Mouse (Mus musculus) thymus, postnatal 25 days (tissue): Measurements from ENCODE around the gene Mthfr.

Experiments
- DNase-seq: peaks from one replicate; pipeline ENCODE4 v3.0.0; 2022

The Mthfr gene

DNA sequence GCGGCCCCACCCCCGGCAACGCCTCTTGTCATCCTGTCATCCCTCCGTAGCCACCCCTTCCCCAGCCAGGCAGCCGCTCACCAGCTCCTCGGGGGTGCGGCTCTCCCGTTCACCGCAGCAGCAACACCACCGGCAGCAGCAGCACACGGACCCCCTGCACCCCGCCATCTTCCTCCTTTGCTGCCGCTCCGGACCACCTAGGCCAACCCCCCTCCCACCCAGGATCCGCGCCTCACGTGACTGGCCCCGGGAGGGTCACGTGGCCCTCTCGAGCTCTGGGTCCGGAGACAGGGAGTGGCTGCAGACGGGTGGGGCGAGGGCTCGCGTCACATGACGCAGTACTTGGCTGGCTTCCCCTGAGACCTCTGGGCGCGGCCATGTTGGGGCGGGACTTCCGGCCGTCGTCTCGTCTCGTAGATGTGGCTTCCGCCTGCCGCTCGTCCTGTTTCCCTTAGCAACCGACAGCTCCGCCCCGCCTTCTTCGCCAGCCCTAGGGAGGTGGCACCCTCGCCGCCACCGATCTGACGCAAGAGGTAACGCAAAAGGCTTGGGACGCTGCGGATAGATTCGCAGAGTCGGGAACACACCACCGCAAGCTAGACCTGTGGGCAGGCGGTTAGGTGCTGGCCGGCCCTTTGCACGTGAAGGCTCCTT, at the start of gene Mthfr, which contains the start of gene Clcn6:
Mthfr (plus strand) TSS at position 478 of the 654 bp plus-strand sequence.
Clcn6 (minus strand) TSS at position 222 of the 654 bp plus-strand sequence.
- DNase-seq: peak; percentile 98

DNA sequence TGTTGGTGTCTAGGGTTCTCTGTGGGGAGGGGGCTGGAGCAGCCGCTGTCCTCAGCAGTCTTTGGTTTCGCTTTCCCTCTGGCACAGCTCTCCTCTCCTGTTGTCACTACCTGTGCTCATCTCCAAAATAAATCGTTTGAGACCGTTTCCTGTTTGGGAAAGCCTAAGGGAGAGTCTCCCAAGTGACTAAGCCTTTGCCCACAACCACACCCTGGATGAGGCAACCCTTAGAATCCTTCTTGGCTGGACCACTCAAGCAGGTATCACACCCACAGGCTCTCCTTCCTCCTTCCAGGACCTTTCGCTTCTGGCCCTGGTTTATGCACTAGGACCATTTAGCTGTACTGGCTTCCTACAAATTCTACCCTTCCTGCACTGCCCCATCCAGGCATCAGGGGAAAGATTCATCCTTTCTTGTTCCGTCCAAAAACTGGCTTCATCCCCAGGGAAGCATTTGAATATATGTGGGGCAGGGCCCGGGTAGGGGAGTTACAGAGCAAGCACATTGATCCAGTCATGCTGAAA, 45.2 kb upstream of the Mthfr start:
- DNase-seq: no peak

DNA sequence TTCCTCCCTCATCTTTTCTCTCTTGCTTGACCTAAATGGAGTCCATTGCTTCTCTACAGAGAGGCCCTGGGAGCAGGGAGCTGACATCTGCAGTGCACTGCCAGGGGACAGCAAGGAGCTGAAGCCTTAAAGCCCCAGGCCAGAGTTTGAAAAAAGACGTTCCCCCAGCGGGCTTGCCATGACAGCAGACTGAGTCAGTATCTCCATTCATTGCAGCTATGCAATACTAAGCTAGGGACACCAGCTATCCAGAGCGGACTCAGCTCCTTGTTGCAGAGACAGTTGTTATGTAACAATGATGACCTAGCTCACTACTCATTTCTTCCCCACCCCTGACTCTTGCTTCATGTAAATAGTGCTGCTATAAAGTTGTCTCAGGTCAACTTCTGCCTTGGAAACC, 43.6 kb upstream of the Mthfr start:
- no peak for DNase-seq

DNA sequence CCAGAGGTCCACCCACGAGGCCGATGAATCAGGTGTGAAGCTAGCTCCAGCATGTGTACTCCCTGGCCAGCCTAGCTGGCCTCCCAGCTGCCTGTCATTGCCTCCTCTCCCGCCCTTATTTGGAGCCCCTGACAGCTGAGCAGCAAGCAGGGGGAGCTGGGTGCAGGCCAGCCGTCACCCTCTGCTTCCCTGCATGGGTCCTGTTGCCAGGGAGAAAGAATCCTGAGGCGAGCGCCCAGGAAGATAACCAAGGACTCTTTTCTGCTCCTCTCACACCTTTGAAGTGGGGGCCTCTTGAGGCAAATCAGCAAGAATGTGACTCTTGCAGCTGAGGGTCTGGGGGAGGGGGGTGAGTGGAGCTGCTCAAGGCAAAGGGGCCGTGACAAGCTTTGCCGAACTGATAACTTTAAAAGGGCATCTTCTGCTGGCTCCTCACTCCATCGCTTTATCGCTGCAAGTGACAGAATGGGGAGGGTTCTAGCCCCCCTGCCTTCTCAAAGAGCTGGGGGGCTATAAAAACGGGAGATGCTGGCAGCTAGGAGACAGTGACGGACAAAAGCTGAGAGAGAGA, 38.6 kb upstream of the Mthfr start, which contains the start of gene Nppa:
Nppa (plus strand) TSS at position 521 of the 571 bp plus-strand sequence.
- no peak for DNase-seq

DNA sequence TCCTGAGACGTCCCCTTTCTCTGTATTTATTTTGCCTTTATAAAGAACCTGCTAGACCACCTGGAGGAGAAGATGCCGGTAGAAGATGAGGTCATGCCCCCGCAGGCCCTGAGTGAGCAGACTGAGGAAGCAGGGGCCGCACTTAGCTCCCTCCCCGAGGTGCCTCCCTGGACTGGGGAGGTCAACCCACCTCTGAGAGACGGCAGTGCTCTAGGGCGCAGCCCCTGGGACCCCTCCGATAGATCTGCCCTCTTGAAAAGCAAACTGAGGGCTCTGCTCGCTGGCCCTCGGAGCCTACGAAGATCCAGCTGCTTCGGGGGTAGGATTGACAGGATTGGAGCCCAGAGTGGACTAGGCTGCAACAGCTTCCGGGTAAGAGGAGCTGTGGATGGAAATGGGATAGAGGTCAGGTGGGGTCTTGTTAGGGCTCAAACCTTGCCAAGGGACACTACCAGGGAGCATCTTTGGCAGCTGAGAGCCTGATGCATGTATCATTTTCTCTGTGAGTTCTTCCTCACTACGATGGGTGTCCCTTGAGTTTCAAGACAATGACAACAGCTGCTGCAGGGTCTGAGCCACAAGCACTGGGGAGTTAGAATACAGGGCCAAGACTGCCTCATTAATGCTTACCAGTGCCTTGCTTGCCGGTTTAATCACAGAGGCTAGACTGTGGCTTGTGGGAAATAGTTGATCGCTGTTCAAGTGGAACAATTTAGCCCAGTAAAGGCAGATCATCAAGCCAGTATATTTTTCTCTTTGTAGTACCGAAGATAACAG, 37.7 kb upstream of the Mthfr start:
- DNase-seq: no peak

DNA sequence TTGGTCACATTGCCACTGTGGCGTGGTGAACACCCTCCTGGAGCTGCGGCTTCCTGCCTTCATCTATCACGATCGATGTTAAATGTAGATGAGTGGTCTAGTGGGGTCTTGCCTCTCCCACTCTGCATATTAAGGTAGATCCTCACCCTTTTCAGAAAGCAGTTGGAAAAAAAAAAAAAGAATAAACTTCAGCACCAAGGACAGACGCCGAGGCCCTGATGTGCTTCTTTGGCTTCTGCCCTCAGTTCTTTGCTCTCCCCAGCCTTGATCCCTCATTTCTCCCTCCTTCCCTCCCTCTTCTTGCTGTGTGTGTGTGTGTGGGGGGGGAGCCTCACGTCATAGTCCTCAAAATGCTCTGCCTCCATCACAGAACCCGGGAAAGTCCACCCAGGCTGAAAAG, 37.0 kb upstream of the Mthfr start:
- DNase-seq: no peak

DNA sequence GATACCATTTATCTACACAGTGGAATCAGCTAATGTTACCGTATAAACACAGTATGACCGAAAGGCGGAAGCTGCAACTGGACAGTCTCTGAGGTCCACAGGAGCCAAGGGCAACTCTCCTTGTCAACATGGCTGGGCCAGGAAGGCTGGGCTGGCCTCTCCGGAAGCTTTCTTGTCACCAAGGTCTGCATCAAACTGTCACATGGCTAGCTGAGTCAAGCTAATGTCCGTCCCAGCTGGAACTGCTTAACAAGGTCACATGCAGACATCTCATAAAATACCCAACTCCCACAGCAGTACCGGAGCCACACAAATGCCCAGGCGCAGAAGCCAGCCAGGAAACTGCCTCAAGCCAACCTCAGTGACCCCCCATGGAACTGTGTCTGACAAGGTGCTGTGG, 34.5 kb upstream of the Mthfr start:
- no peak for DNase-seq

DNA sequence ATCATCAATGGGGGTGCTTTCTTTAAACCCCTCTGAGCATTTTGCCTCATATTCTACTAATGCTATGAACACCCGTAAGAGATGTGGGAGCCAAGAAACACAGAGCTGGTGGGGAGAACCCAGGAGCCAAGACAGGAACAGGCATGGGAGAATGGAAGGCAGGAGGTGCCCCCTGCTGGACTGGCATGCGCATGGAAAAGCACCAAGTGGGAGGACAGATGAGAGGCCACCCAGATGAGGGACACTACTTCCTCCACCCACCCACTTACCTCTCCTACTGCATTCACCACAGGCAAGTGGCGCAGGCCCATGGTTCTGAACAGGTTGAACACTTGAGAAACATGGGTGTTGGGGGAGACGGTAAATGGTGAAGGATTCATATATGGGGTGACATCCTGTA, 30.5 kb upstream of the Mthfr start:
- DNase-seq: peak; percentile 13

DNA sequence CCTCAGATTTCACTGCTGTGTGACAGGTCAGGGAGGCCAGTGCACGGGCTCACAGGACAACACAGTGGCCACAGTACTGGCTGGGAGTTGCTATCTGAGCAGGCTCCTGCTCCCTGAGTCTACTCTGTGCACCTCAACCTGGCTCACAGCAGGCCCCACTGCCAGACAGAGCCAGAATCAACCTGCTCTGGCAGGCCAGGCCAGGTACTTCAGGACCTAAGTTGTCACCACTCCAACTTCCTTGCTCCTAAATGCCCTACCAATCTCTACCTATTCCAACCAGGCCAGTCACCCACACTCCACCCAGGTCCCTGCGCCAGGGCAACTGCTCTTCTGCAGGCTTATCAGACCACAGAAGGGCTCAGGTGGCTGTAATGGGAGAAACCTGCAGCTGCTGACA, 29.2 kb upstream of the Mthfr start:
- DNase-seq: no peak

DNA sequence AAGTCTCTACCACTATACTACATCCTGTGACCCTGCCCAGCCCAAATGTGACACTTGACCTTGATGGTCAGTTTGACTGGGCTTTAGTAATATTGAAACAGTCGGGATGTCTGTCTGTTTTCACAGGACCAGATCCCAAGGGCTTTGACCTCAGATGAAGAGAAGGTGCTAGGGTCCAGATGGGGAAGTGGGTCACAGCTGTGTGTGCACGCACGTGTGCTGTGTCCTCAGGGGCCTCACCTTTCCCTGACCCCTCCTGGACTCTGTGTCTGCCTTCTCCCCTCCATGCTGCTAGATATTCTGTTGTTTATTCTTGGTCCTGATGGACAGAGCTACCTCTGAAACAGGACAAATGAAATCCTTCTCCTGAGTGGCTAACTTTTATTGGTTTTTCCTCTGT, 27.5 kb upstream of the Mthfr start:
- DNase-seq: no peak

DNA sequence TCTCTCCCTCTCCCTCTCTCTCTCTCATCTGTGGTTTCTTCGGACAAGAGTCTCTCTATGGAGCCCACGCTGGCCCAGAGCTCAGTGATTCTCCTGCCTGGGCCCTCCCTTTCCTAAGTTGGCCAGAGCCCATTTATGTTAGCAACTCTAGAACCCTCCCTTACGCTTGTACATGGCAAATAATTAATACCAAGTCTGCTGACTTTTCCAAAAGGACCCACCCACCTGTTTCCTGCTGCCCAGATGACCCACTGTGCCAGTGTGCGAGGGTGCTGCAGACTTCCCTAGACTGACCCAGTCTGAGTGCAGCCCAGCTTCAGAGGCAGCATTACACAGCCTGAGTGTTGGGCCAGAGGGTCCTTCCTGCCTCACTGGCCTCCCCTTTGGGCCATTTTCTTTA, 26.7 kb upstream of the Mthfr start:
- no peak for DNase-seq

DNA sequence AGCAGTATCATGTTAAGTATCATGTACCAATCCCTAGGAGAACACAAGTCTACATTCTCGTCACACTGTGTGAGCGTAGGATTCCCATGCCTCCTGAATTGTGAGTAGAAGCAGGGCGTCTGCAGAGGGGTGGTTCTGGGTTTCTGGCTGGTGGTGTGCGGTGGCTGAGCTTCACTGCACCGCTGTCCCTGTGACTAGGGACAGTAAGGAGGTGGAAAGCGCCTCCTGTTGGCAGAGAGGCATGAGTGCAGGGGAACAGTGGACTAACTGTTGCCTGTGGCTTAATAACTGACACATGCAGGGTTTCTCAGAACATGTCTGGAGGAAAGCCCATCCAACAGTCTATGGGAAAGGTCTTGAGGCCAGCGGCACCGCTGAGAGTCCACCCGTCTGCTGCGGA, 23.5 kb upstream of the Mthfr start:
- no peak for DNase-seq

DNA sequence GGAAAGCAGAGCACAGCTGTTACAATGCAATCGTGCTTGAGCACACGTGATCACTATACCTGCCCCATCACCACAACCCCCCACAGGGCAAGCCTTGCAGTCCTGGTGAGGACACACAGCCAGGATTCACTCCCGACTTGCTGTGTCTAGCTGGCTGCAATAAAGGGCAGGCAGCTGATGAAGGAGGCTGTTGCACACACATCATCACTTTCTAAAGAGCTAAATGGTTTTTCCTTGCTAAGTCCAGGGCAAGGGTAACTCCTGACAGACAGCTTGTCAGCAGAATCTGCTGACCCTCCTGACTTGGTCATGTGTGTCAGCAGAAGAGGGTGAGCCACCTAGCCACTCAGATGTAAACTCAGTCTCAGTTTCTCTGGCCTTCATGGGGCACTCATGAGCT, 21.9 kb upstream of the Mthfr start:
- DNase-seq: no peak

DNA sequence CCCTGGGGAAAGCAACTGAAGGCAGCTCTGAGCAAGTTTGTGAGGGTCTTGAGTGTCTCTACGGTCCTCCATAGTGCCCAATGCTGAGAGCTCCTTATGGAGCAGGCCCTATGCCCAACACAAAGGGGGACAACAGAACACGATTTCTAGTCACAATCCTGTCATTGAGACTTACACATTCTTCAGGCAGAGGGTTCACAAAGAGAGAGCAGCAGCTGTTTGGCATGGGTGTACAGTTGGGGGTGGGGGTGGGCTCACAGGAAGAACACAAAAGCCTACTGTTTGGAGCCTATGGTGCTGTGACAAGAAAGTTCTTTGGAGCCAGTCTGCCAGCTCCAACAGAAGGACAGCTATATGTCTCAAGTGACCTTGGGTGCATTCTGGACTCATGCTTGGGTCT, 20.5 kb upstream of the Mthfr start:
- no peak for DNase-seq

DNA sequence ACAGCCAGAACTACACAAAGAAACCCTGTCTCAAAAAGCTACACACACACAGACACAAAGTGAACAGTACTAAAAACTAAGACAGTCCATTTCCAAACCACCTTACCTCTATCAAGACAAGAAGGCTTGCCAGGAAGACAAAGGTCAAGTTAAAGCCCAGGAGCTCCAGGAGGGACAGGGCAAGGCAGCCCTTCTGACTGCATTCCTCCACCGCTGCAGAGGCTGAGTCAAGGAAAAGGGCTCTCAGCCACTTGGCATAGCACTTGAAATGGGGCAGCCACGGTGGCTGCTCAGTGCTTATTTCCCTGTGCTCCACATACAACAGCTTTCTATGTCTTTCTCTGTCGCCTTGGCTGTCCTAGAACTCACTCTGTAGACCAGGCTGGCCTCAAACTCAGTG, 14.9 kb upstream of the Mthfr start:
- no peak for DNase-seq

DNA sequence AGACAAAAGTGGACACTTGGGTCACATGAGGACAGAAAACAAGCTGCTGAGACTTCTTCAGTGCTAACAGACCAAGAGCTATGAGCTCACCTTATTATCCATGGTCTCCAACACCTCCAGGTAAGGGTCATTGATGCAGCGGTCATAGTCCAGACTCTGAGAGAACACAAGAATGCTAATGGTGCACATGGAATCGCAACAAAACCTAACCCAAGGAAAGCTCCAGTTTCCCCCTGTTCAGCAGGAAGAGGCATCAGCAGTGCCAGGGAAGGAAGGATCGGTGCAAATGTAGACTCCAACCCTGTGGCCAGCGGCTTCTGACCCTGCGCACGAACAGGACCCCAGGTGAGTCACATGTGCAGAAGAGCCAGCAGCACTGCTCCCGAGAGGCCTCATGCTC, 9.6 kb upstream of the Mthfr start:
- no peak for DNase-seq

DNA sequence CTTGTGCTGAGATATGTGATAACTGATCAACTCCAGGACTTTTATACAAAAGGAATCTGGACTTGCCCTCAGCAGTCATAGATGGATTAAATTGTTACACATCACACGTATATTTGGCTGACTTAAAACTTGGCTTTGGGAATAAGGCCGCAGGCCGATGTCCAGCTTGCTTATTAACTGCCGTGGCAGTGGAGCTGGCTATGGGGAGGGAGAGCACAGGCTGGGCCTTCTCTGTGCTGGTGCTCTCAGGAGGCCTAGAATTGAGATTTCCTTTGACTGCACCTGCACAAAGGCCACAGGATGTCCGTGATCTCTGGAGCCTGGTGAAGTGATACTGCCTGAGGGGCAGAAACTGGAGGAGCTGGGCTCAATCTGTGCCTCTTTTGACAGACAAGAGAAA, 8.4 kb upstream of the Mthfr start:
- DNase-seq: no peak

DNA sequence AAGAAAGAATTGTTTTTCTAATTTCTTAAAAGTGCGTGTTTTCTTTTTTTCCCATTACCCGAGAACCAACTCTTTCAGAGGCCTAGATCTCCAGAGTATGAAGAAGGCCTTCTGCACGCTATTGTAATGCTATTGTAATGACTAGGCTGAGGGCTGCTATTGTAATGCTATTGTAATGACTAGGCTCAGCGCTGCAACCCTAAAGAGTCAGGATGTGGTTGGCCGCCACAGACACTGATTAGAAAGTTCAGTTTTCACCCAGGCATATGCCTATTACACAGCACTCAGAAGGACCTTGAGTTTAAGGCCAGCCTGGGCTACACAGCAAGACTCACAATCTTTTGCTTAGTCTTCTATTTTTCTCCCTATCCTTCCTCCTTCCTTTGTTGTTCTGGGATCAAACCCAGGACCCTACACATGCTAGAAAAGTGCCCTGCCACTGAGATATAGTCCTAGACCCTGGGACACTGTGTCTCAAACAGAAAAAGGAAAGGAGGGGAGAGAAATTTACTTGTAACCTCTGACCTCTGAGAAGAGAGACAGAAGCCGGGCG, 4.9 kb upstream of the Mthfr start:
- no peak for DNase-seq

DNA sequence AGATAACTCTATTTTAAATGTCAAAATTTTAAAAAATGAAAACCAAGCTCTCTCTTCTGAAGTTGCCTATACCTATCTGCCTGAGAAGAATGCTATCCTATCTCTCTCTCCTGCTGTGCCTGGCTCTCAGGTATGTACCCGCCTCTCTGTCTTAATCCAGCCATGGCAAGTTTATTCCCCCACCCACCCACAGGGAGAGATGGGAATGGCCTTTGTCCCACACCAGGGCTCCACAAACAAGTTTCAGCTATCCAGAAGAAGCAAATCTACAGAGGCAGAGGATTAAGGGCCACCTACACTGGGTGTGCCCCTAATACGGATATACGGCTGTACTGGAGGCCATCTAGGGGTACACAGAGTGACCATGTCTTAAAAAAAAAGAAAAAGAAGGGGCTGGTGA, 3.4 kb upstream of the Mthfr start:
- no peak for DNase-seq

DNA sequence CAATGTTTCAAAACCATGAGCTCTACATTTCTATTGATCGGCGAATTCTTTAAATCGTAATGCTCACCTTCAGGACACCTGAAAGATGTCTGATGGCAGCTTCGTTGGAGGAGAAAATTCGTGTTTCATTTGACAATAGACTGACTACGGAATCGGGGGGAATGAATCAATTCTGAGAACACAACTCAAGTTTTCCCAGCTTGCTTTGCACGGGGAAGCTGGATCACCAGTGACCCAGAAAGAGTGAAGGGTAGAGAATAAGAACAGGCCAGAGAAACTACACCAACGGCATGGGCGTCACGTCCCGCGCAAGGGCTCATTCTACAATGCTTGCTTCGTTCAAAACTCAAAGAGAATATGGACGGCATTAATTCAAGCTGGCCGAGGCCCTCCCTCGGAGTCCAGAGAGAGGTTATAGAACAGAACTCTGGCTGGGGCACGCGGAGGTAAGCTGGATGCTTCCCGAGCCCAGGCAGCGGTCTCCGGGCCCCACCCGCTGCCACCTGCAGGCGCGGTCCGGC, 738 bp upstream of the Mthfr start:
- no peak for DNase-seq

DNA sequence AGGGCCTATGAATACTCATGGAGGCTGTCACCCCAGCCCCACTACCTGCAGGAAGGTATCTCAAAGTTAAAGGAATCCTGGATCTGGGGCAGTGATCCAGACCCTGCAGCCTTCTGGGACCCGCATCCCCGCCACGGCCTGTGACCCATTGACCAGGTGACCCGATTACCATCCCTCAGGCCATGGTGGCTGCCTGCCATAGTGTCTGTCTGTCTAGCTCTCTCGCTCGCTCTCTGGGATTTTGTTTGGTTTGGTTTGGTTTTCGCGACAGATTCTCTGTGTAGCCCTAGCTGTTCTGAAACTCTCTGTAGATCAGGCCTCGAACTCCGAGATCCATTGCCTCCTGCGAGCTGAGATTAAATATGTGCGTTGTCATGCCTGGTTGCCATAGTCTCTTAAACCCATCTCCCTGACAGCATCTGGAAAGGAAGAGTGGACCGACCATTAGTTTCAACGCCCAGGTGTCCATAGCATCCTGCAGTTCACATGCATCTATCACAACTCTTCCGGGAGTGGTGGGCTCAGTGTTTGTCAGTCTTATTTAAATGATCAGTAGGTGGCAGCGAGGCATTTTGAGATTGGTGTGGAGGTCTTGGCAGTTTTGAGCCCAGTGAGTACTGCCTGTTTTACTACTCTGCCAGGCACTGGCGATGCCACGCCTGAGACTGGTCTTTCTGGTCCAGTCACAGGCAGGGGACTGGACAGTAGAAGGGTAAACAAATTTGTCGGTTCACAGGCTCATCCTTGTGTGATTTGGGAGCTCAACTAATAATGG, 564 bp downstream of the Mthfr start:
- no peak for DNase-seq

DNA sequence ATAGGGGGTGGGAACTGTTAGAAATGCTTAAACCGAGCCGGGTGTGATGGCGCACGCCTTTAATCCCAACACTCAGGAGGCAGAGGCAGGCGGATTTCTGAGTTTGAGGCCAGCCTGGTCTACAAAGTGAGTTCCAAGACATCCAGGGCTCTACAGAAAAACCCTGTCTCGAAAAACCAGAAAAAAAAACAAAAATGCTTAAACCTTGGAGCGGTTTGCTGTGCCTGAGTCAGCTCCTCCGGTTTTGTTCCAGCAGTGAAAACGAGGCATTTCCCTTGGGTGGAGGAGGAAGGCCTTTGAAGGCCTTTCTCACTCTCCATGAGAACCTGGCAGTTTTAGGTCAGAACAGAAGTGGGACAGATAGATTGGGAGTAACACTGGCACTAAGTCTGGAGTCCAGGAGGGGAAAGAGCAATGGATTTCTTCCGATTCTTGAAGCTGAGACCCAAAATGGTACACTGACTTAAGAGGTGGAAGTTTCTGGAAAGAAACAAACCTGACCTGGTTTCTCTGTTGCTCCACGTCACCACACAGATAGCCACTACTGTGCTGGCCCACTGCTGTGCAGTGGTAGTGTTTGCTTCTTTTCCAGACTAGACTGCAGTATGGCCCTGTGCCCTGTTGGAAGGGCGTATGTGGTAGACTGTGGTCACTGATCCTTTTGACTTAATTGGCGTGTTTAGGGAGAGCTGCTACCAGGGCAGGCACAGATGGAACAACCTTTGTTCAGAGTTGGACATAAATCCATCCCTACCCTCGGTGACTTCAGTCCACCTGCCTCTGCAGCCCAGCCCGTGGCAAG, 1.4 kb downstream of the Mthfr start:
- DNase-seq: no peak
